Mouse (Mus musculus) layer of hippocampus, adult 11-12 months (tissue): Measurements from ENCODE around the gene Trappc12.

ENCODE experiments used
- DNase-seq: peaks from one replicate; pipeline ENCODE4 v3.0.0; 2022; ENCODE audit warnings: low spot score

Trappc12 gene

DNA sequence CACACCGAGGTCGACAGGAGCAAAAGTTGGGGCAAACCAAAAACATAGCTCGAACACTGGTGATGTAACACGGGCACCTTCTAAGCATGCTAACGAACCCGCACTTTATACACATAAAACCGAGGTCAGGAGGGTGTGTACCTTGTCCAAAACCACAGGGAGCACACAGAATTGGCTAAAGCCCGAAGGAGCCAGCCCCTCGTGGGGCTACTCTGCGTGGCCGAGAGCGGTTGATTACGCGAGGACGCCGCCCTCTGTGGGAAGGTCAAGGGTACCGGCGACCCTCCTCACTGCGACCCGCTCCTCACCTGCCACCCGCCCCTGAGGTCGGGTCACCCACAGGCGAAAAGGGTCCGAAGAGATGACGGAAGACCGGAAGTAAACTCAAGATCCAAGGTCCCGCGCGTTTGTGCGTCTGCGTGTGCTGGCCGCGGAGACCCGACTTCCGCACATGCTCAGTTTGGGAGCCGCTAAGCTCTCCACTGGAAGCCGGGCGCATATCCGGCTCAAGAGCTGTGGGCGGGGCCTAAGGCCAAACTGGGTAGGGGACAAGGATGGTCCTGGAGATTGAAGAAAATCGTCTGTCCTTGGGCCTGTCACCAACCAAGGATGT, at the start of gene Trappc12:
Trappc12 (minus strand) TSS at position 452 of the 613 bp plus-strand sequence.
- peak; percentile 86 for DNase-seq

GRCm38 (mm10) chr12:28799798-28800411, 49.6 kb upstream of the Trappc12 start:
- DNase-seq, result no peak

DNA sequence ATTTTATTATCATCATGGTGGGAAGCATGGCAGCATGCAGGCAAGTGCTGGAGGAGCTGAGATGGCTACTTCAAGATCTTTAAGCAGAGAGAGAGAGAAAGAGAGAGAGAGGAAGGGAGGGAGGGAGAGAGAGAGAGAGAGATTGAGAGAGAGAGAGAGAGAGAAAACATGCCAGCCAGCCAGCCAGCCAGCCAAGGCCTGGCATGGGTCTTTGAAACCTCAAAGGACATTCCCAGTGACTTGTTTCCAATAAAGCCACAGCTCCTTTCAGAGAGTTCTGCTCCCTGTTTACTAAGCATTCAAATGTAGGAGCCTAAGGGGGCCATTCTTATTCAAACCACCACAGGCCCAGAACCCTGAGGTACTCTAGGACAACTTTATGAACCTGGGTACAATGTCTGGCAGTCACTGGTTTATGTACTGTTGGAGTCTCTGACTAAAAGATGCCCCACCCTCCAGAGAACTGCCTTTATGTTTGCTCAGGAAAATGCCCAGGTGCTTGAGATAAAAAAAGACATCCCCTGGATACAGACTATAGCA, 46.7 kb upstream of the Trappc12 start:
- no peak for DNase-seq

GRCm38 (mm10) chr12:28795041-28795440, 44.8 kb upstream of the Trappc12 start:
- DNase-seq, result peak; percentile 37

DNA sequence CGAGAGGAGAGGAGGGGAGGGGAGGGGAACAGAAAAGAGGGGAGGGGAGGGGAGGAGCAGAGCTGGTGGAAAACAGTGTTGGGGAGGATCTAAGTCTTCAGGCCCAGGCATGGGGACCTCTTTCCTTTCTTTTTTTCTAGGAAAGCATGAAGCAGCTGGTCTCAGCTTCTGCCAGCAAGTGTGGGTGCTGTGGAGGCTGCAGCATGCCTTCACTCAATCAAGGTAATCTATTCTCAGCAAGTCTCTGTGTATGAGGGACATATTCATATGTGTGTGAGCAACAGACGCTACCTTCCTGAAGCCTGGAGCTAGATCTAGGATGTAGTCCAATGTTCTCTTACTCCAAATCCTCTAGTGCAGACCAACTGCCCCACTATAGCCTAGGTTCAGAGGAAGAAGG, 43.4 kb upstream of the Trappc12 start:
- peak; percentile 40 for DNase-seq

DNA sequence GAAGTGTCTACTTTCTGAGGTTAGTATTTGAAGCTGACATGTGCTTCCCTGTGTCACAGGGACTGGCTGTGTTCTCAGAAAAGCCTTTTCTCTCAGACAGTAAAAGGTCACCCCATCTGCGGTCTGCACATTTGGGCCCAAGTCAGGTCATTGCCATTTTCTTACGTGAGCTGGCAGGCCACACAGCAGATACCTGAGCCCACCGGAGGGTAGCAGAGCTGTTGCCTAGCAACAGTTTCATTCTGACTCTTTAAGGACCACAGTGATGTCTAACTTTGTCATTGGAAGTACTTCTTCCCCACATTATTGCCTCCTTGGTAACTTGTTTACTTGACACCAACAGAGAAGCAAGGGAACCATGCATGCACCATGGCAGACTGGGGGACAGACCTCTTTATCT, 42.3 kb upstream of the Trappc12 start:
- no peak for DNase-seq

DNA sequence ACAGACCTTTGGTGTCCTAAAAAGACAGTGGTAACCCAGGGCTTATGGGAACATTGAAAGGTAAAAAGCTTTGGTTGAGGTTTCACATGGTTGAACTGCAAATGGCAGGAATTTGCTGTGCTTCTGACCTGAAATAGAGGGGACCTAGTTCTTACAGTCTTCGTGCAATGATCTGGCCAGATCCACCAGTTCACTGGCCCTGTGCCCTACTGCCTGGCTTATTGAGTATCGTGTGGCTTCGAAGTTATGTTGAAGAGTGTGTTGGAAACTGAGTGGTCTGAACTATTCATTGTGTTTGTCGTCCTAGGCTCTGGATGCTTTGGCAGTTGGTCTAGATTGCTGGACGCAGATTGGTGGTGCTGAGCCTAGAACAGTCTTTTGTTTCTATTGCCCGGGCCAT, 36.0 kb upstream of the Trappc12 start:
- no peak for DNase-seq

DNA sequence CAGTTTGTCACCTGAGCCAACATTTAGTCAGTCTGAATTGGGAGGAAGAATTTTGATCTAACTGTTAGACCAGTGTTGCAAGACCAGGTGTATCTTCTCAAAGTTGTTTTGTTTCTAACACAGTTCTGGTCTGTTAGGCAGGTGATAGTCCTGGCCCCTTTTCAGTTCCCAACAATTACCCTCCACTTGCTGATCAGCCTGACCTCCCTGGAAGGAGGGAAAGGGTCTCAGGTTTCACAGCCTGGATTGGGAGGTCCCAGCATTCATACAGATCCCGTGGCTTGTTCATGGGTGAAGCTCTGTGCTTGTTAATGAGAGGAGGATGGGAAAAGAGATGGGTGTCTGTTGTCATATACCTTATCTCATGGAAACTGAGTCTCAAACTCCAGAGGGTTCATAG, 35.0 kb upstream of the Trappc12 start:
- no peak for DNase-seq

DNA sequence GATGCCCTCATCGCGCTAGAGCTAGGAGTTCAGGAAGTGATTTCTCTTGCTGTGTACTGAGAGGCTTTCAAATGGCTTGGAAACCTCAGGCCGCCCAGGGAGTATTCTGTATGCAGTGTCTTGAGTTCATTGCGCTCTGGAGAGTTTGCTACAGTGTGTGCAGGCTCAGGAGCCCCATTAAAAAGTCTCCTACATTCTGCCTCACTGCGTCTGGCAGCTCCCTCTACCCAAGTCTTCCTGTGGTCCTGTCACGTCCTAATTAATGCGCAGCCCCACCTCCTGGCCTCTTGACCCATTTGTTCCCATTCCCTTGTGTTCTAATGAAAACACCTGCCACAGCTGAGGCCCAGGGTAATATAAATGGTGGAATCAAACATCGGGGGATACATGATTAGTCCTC, 34.6 kb upstream of the Trappc12 start:
- no peak for DNase-seq

DNA sequence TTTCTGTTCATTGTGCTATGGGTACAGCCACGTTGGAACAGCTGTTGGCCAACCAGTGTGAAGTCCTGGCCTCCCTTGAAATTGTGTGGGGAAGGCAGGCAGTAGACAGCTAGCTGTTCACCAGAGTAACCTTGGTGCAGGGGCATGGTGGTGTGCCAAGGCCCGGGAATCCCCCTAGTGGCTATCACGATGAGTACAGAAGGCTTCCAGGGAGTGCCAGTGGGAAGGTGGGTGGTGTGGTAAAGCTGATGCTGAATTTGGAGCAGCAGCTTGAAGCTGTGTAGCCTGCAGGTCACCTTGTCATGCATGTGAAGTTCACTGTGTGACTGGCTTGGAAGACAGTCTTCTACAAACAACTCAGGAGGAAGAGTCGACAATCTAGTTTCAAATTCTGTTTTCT, 34.1 kb upstream of the Trappc12 start:
- DNase-seq, result peak; percentile 35

DNA sequence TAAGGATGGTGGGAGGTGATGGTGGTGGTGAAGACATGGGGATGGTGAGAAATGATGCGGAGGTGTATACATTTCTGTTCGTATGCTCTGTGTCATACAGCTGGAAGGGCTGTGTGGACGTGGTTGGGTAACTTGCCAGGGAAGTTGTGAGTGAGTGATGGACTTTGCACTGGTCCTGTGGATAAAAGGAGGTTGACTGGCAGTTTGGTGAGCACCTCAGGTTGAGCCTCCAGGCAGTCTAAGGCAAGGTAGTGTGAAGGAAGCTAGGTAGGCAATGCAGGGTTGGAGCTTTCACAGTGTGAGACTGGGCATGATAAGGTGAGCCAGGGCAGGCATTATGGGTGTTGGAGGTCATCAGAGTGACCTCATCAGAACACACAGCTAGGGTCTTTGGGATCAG, 32.4 kb upstream of the Trappc12 start:
- no peak for DNase-seq

GRCm38 (mm10) chr12:28780180-28780579, 29.9 kb upstream of the Trappc12 start:
- no peak for DNase-seq

DNA sequence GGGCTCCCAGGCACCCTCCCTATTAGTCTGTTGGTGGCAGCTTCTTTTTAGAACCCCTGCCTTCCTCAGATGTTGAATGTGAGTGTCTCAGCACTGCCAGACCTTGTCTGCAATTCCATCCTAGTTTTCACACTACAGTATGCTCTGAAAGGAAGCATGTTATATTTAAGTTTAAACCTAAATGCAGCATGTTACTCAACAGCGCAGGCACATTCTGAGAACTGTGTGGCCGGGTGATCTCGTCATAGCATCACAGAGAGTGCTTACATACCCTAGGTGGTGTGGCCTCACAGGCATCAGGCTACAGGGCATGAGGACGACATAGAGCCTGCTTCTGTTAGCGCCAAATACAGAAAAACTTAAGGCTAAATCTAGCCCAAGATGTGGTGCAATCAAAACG, 25.4 kb upstream of the Trappc12 start:
- no peak for DNase-seq

DNA sequence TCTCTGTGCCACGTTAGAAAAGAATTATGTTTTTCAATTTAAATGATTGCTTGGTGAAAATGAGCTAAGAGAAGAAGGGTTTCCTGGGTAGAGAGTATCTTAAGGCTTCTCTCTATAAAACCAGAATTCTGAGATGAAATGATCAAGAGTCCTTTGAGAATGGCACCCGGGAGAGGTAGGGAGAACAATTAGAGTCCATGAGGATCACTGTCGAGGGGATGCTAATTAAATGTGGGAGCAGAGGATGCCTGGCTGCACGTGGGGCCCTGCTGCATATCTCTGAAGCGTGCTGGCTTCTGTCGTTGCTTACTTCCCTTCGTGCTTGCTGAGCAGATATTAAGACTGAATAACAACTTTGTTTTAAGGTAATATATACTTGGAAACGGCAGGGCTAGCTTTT, 24.8 kb upstream of the Trappc12 start:
- no peak for DNase-seq

GRCm38 (mm10) chr12:28773815-28774214, 23.5 kb upstream of the Trappc12 start:
- DNase-seq, result no peak

- no peak for DNase-seq
These were observed 19.7 kb upstream of the Trappc12 start for GRCm38 (mm10) chr12:28769953-28770352.

GRCm38 (mm10) chr12:28756019-28756418, 5.7 kb upstream of the Trappc12 start:
- no peak for DNase-seq

DNA sequence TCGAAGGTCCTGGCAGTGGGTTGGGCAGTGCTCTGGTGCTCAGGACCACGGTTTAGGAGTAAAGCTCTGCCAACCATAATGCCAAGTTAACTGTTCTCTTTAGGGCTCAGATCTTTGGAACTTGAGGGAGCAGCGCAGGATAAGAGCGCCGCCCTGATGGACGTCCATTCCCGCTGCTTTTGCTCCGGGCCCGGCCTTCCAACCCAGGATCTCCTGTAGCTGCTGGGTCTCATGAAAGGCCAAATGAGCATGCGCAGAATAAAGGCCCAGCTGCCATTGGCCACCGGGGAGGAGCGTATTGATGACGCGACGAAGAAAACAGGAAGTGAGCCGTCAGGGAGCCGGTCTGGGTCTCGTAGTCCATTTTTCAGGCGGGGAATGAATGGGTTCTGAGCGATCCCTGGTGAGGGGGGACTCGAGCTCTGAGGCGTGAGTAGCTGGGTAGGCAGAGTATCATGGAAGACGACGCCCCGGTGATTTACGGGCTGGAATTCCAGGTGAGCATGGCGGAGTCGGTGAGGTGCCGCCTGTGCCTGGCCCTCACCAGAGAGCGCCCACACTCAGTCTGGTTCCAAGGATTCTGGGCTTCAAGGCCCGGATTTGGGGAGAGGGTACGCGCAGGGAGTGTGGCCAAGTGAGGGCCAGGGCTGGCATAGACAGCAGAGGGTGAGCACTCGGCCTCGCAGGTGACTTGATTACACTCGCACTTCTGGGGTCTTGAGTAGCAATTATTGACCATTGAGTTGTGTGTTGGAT, 1.4 kb upstream of the Trappc12 start, which contains the start of gene Eipr1:
Eipr1 (plus strand) TSS at position 296 of the 756 bp plus-strand sequence.
- DNase-seq, result peak; percentile 91

- no peak for DNase-seq
These were observed 604 bp upstream of the Trappc12 start for GRCm38 (mm10) chr12:28750876-28751275.

DNA sequence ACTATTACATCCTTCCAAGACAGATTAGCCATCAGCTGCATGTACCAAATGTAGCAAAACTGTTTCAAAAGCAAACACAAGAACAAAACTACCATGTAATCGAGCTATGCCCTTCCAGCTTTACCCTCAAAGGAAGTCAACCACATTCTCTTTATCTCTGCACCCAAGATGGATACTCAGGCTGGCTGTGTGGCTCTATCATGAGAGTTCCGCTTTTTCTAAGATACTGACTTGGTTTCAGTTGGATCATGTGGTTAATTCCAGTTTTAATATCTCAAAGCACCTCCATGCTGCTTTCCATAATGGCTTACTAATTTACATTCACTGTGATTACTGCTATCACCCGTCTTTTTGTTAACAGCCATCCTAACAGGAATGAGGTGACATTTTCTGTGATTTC, 6.9 kb downstream of the Trappc12 start:
- no peak for DNase-seq

- no peak for DNase-seq
These were observed 15.0 kb downstream of the Trappc12 start for GRCm38 (mm10) chr12:28735293-28735692.

- DNase-seq, result no peak
These were observed 16.0 kb downstream of the Trappc12 start for GRCm38 (mm10) chr12:28734271-28734670.
